Mouse (Mus musculus): ENCODE measurements around the gene Nipa1. TPM values are rescaled to one million over a fixed set of nuclear protein-coding genes. Genes with fewer than 3 reads are reported as not detected.

Nipa1 gene
- polyA plus RNA-seq, 1 experiment from 2014 or later, result 32.0 TPM

GRCm38 (mm10) chr7:55928649-55929048 lies 91.1 kb downstream of the Nipa1 start:
- ATAC-seq, result no peak
- Histone ChIP-seq H3K9me3 (replicated peaks; ENCODE audit: control insufficient read depth, low read length, poor library complexity, severe bottlenecking) (no peaks in the 10 kb centered on the region), H3K27ac (ENCODE audit: low read length) (no peak overlapping the region), H3K36me3 (ENCODE audit: control insufficient read depth, insufficient read depth, low read length) (peaks cover 27% of the 10 kb centered on the region), H3K4me1 (ENCODE audit: control insufficient read depth, insufficient read depth, low read length) (no peaks in the 10 kb centered on the region), H3K9ac (ENCODE audit: low read depth, low read length) (no peak overlapping the region), H3K4me2 (ENCODE audit: low read length) (no peak overlapping the region), H3K4me3 (ENCODE audit: low read depth, low read length) (no peak overlapping the region), H3K27me3 (ENCODE audit: control insufficient read depth, insufficient read depth, low read depth, low read length) (no peaks in the 10 kb centered on the region)
- WGBS, result 84% methylated on average over 2 of the region's 2 CpGs

Other genes starting within 250 kb of the Nipa1 start
- gene Tubgcp5, start 225.8 kb downstream of the Nipa1 start, polyA plus RNA-seq (2015; fragmentation: Nextera tagmentation; extraction: Ambion mirVana), result 39.7 and 42.9 TPM in 2 replicates
- 43.1 and 44.1 TPM in 2 replicates for gene Cyfip1, start 178.2 kb downstream of the Nipa1 start, polyA plus RNA-seq (2015; fragmentation: Nextera tagmentation; extraction: Ambion mirVana)
- 33.4 and 34.6 TPM in 2 replicates for gene Nipa2, start 57.5 kb downstream of the Nipa1 start, polyA plus RNA-seq (2015; fragmentation: Nextera tagmentation; extraction: Ambion mirVana)
- 51.5 and 53.1 TPM in 2 replicates for gene Herc2, start 30.2 kb upstream of the Nipa1 start, polyA plus RNA-seq (2015; fragmentation: Nextera tagmentation; extraction: Ambion mirVana)
- 0.21 and 0.31 TPM in 2 replicates for gene Oca2, start 219.8 kb upstream of the Nipa1 start, polyA plus RNA-seq (2015; fragmentation: Nextera tagmentation; extraction: Ambion mirVana)